Mouse (Mus musculus) embryonic fibroblast, embryonic 13.5 days (primary cell): ENCODE measurements around the gene Tomm40.

Experiments
- CTCF ChIP-seq: IDR thresholded peaks from 2 replicates; pipeline ENCODE4 v1.5.1; 2011; ENCODE audit warnings: mild to moderate bottlenecking, control low read depth, low read length, moderate library complexity, borderline replicate concordance; ENCODE audit not compliant: insufficient read depth
- POLR2A ChIP-seq: IDR thresholded peaks from 2 replicates; pipeline ENCODE4 v1.6.1; 2011; ENCODE audit warnings: low read depth, mild to moderate bottlenecking, control low read depth, low read length, moderate library complexity

DNA sequence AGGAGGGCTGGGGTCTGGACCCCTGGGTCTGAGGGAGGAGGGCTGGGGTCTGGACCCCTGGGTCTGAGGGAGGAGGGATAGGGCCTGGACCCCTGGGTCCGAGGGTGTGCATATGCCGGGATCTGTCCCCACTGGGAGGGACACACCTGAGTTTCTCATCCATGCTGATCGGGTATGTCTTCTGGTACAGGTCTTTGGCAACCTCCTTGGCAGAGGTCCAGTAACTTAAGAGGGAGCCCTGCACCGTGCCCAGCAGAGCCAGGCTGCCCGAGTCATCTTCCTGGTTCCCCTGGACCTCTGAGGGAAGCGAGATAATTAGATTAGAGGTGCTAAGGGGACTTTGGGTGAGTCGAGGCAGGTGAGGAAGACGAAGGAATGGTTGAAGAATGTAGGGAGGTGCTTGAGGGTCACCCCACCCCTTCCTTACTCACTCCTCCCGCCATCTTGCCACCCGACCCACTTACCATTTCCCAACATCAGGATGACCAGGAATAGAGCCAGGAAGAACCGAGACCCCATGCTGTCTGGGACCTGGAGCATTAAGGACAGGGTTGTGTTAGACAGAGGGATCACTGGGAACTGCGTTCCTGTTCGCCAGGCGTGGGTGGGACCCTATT lies 42.0 kb downstream of the Tomm40 start:
- TF ChIP-seq CTCF (no peak), POLR2A (no peak)
